Mouse (Mus musculus) kidney, embryonic 14.5 days (tissue): Measurements from ENCODE around the gene Cenpa. TPM values are rescaled to one million over a fixed set of nuclear protein-coding genes. Genes with fewer than 3 reads are reported as not detected.

Experiments used
- ATAC-seq: fragments of 200-750 bp; cut with Nextera tagmentation; 2 replicates; pipeline ENCODE4 v1.8.0; 2017; ENCODE audit warnings: moderate number of reproducible peaks, mild to moderate bottlenecking, moderate TSS enrichment, moderate library complexity; ENCODE audit not compliant: low FRiP score, low TSS enrichment
- H3K27ac ChIP-seq: fragments of 300-500 bp; sonication (generic); 2 replicates; pipeline ENCODE4 v1.5.1; 2014; ENCODE audit warnings: low read depth, mild to moderate bottlenecking, low read length, moderate library complexity, mixed read lengths
- H3K27me3 ChIP-seq: fragments of 300-500 bp; sonication (generic); 2 replicates; pipeline ENCODE4 v1.6.1; 2014; ENCODE audit warnings: mild to moderate bottlenecking, low read length; ENCODE audit not compliant: control insufficient read depth, insufficient read depth
- H3K36me3 ChIP-seq: fragments of 300-500 bp; sonication (generic); 2 replicates; pipeline ENCODE4 v1.6.1; 2014; ENCODE audit warnings: low read length, mixed read lengths; ENCODE audit not compliant: control insufficient read depth, insufficient read depth
- H3K4me1 ChIP-seq: fragments of 300-500 bp; sonication (generic); 2 replicates; pipeline ENCODE4 v1.6.1; 2014; ENCODE audit warnings: low read length, mixed read lengths; ENCODE audit not compliant: control insufficient read depth, insufficient read depth
- H3K4me2 ChIP-seq: fragments of 300-500 bp; sonication (generic); replicated peaks from 2 replicates; pipeline ENCODE4 v1.6.1; 2014; ENCODE audit warnings: low read depth, mild to moderate bottlenecking, low read length
- H3K4me3 ChIP-seq: fragments of 300-500 bp; sonication (generic); 2 replicates; pipeline ENCODE4 v1.5.1; 2014; ENCODE audit warnings: mild to moderate bottlenecking, low read length
- H3K9ac ChIP-seq: fragments of 300-500 bp; sonication (generic); 2 replicates; pipeline ENCODE4 v1.6.1; 2014; ENCODE audit warnings: low read depth, mild to moderate bottlenecking, low read length, moderate library complexity
- H3K9me3 ChIP-seq: fragments of 300-500 bp; sonication (generic); 2 replicates; pipeline ENCODE4 v1.6.1; 2016; ENCODE audit warnings: low read length; ENCODE audit not compliant: control insufficient read depth
- whole genome bisulfite sequencing: fragments of 180-500 bp; shearing (Covaris S2); extraction: QIAGEN DNeasy Blood & Tissue Kit; methylation state at CpG from one replicate; pipeline ENCODE4 v1.1.7; 2014; 5-methylcytosine and 5-hydroxymethylcytosine counted together
- polyA plus RNA-seq: library from polyadenylated mRNA; unstranded; fragments of >200 nt; fragmentation: Nextera tagmentation; extraction: Ambion mirVana; gene quantifications from 2 replicates; pipeline ENCODE4 v1.2.1, GENCODE M21; 2014

Gene Cenpa
- polyA plus RNA-seq, 1 experiment from 2014 or later: 363 TPM

- Histone ChIP-seq H3K36me3 (peaks cover 15% of the 10 kb centered on the region; the same call in 1 of the 2 replicates), H3K4me1 (peaks cover 10% of the 10 kb centered on the region), H3K27me3 (no peaks in the 10 kb centered on the region), H3K9ac (no peak overlapping the region), H3K9me3 (no peaks in the 10 kb centered on the region), H3K4me2 (no peak overlapping the region), H3K27ac (no peak overlapping the region), H3K4me3 (no peak overlapping the region)
- ATAC-seq: no peak
- WGBS: 95% methylated on average over 3 of the region's 3 CpGs
Measured at GRCm38 (mm10) chr5:30651554-30651953, 15.0 kb upstream of the Cenpa start.

GRCm38 (mm10) chr5:30653246-30653645 is 13.3 kb upstream of the Cenpa start:
- ATAC-seq: no peak
- Histone ChIP-seq H3K4me2 (no peak overlapping the region), H3K9me3 (no peaks in the 10 kb centered on the region), H3K27me3 (no peaks in the 10 kb centered on the region), H3K27ac (no peak overlapping the region), H3K4me1 (peaks cover 5% of the 10 kb centered on the region), H3K4me3 (no peak overlapping the region), H3K36me3 (peaks cover 26% of the 10 kb centered on the region; the same call in 1 of the 2 replicates), H3K9ac (no peak overlapping the region)
- 85% methylated on average over 6 of the region's 6 CpGs for WGBS

GRCm38 (mm10) chr5:30655042-30655441 is 11.5 kb upstream of the Cenpa start:
- Histone ChIP-seq H3K27ac (no peak overlapping the region), H3K9ac (no peak overlapping the region), H3K27me3 (no peaks in the 10 kb centered on the region), H3K4me2 (no peak overlapping the region), H3K9me3 (no peaks in the 10 kb centered on the region), H3K36me3 (peaks cover 26% of the 10 kb centered on the region; the same call in 1 of the 2 replicates), H3K4me3 (no peak overlapping the region), H3K4me1 (no peaks in the 10 kb centered on the region)
- WGBS: 84% methylated on average over 8 of the region's 8 CpGs
- ATAC-seq: no peak

- Histone ChIP-seq H3K4me1 (no peaks in the 10 kb centered on the region), H3K27me3 (no peaks in the 10 kb centered on the region), H3K9me3 (no peaks in the 10 kb centered on the region), H3K27ac (no peak overlapping the region), H3K36me3 (peaks cover 26% of the 10 kb centered on the region; the same call in 1 of the 2 replicates), H3K9ac (no peak overlapping the region), H3K4me2 (no peak overlapping the region), H3K4me3 (no peak overlapping the region)
- ATAC-seq: no peak
- WGBS: 86% methylated on average over 6 of the region's 6 CpGs
Measured at GRCm38 (mm10) chr5:30655526-30656195, 10.9 kb upstream of the Cenpa start.

GRCm38 (mm10) chr5:30659042-30659441 is 7.5 kb upstream of the Cenpa start:
- H3K4me2 ChIP-seq: no peak overlapping the region
- H3K9me3 ChIP-seq: no peaks in the 10 kb centered on the region; the same call in 1 of the 2 replicates
- H3K4me3 ChIP-seq: no peak overlapping the region
- no peaks in the 10 kb centered on the region for H3K27me3 ChIP-seq
- no peaks in the 10 kb centered on the region for H3K4me1 ChIP-seq
- no peak overlapping the region for H3K27ac ChIP-seq
- H3K36me3 ChIP-seq: peaks cover 26% of the 10 kb centered on the region; the same call in 1 of the 2 replicates
- ATAC-seq: no peak
- 86% methylated on average over 4 of the region's 4 CpGs for WGBS
- H3K9ac ChIP-seq: no peak overlapping the region

GRCm38 (mm10) chr5:30660278-30660677 is 6.3 kb upstream of the Cenpa start:
- 95% methylated on average over 1 of the region's 1 CpGs for WGBS
- H3K9ac ChIP-seq: no peak overlapping the region

GRCm38 (mm10) chr5:30660813-30661212 is 5.8 kb upstream of the Cenpa start:
- H3K9ac ChIP-seq: no peak overlapping the region
- no peaks in the 10 kb centered on the region for H3K27me3 ChIP-seq
- H3K27ac ChIP-seq: no peak overlapping the region
- peaks cover 19% of the 10 kb centered on the region; the same call in 1 of the 2 replicates for H3K36me3 ChIP-seq
- no peak overlapping the region for H3K4me3 ChIP-seq
- ATAC-seq: no peak
- no peaks in the 10 kb centered on the region; the same call in 1 of the 2 replicates for H3K9me3 ChIP-seq
- no peaks in the 10 kb centered on the region for H3K4me1 ChIP-seq
- no peak overlapping the region for H3K4me2 ChIP-seq
- WGBS: 99% methylated on average over 5 of the region's 5 CpGs

More at GRCm38 (mm10) chr5:30660278-30660677, 6.3 kb upstream of the Cenpa start:
- ATAC-seq: no peak
- H3K4me2 ChIP-seq: no peak overlapping the region
- no peaks in the 10 kb centered on the region for H3K4me1 ChIP-seq
- peaks cover 24% of the 10 kb centered on the region; the same call in 1 of the 2 replicates for H3K36me3 ChIP-seq
- H3K27me3 ChIP-seq: no peaks in the 10 kb centered on the region
- no peak overlapping the region for H3K27ac ChIP-seq
- H3K9me3 ChIP-seq: no peaks in the 10 kb centered on the region; the same call in 1 of the 2 replicates
- H3K4me3 ChIP-seq: no peak overlapping the region

- 91% methylated on average over 9 of the region's 9 CpGs for WGBS
- Histone ChIP-seq H3K36me3 (peaks cover 17% of the 10 kb centered on the region), H3K9me3 (no peaks in the 10 kb centered on the region; the same call in 1 of the 2 replicates), H3K4me1 (peaks cover 18% of the 10 kb centered on the region), H3K4me3 (no peak overlapping the region), H3K9ac (no peak overlapping the region), H3K27ac (no peak overlapping the region), H3K4me2 (no peak overlapping the region), H3K27me3 (no peaks in the 10 kb centered on the region)
- no peak for ATAC-seq
Measured at GRCm38 (mm10) chr5:30665360-30665759, 1.2 kb upstream of the Cenpa start.

- peak overlapping the region; percentile 53 for H3K4me2 ChIP-seq
- H3K36me3 ChIP-seq: peaks cover 22% of the 10 kb centered on the region
- H3K27ac ChIP-seq: peak overlapping the region; percentile 66; the same call in 1 of the 2 replicates
- H3K9ac ChIP-seq: peak overlapping the region; percentile 56; the same call in 1 of the 2 replicates
- ATAC-seq: no peak
- 61% methylated on average over 6 of the region's 6 CpGs for WGBS
- peak overlapping the region; percentile 70 for H3K4me3 ChIP-seq
- H3K9me3 ChIP-seq: no peaks in the 10 kb centered on the region; the same call in 1 of the 2 replicates
- H3K27me3 ChIP-seq: no peaks in the 10 kb centered on the region
- H3K4me1 ChIP-seq: peaks cover 18% of the 10 kb centered on the region
Measured at GRCm38 (mm10) chr5:30665968-30666367, 609 bp upstream of the Cenpa start.
